Mouse (Mus musculus): ENCODE measurements around the gene Atp13a2.

GRCm38 (mm10) chr4:140984544-140984943 lies 2.1 kb upstream of the Atp13a2 start:
- no peak for TF ChIP-seq ZC3H11A (IDR thresholded peaks at IDR 0.05; ENCODE audit: borderline replicate concordance, low read depth, low read length)
- no peak for TF ChIP-seq MAFK (IDR thresholded peaks at IDR 0.05; ENCODE audit: insufficient read depth, low read depth, low read length)
- no peak for TF ChIP-seq HCFC1 (IDR thresholded peaks at IDR 0.05; ENCODE audit: borderline replicate concordance, insufficient read depth, low read length)
